In genomic region chr7:141292583-141293388, GRCm38 (mm10) we compare ENCODE assay signal across 10 mouse cellular contexts. TPM values are rescaled to one million over a fixed set of nuclear protein-coding genes. Genes with fewer than 3 reads are reported as not detected.
A peak's percentile ranks its signal among the peaks of the same experiment; 100 is the strongest.
DNase-seq lines count a peak whose midpoint lies in the region; ATAC-seq lines count a peak whose summit lies in the region.
"Had no signal": no experiment of that assay in that cellular context is flagged by ENCODE, and none has a peak within 500 bp of the region (broad histone marks: within the 10 kb centered on the region; RNA-seq: fewer than 3 reads in every experiment).

No protein-coding gene starts in this region.

- H3K36me3 ChIP-seq in kidney, embryonic 15.5 days, result peaks cover 12% of the 10 kb centered on the region
- H3K36me3 ChIP-seq in embryonic facial prominence, embryonic 12.5 days, result 0 out of 2 replicates have a peak, but pooled peaks cover 9% of the 10 kb centered on the region
- H3K36me3 ChIP-seq in limb, embryonic 10.5 days, result peaks cover 14% of the 10 kb centered on the region

- ATAC-seq in kidney, embryonic 15.5 days (replicated peaks; ENCODE audit: low FRiP score), result no peak
- ATAC-seq in embryonic facial prominence, embryonic 12.5 days (ENCODE audit: insufficient number of reproducible peaks, insufficient read depth, low FRiP score, low TSS enrichment), result no peak
- no peak for ATAC-seq in megakaryocyte, adult 5-6 weeks (ENCODE audit: poor library complexity, severe bottlenecking)
- no peak for ATAC-seq in frontal cortex, adult (ENCODE audit: low TSS enrichment)

- peak overlapping the region; percentile 95 for H3K4me2 ChIP-seq in kidney, embryonic 15.5 days
- H3K4me2 ChIP-seq in embryonic facial prominence, embryonic 12.5 days (replicated peaks), result peak overlapping the region; percentile 96

- H3K9me3 ChIP-seq in kidney, embryonic 15.5 days (replicated peaks), result no peaks in the 10 kb centered on the region
- H3K9me3 ChIP-seq in embryonic facial prominence, embryonic 12.5 days, result no peaks in the 10 kb centered on the region
- no peaks in the 10 kb centered on the region for H3K9me3 ChIP-seq in limb, embryonic 10.5 days (replicated peaks)

- H3K27me3 ChIP-seq in kidney, embryonic 15.5 days, result peaks cover 62% of the 10 kb centered on the region
- peaks cover 57% of the 10 kb centered on the region for H3K27me3 ChIP-seq in embryonic facial prominence, embryonic 12.5 days
- H3K27me3 ChIP-seq in limb, embryonic 10.5 days (ENCODE audit: low read depth, poor library complexity, severe bottlenecking), result peaks cover 74% of the 10 kb centered on the region

- H3K27ac ChIP-seq in kidney, embryonic 15.5 days, result no peak overlapping the region
- H3K27ac ChIP-seq in embryonic facial prominence, embryonic 12.5 days, result no peak overlapping the region
- H3K27ac ChIP-seq in limb, embryonic 10.5 days, result peak overlapping the region; percentile 84; the same call in 1 of the 2 replicates

- DNase-seq in kidney, adult 8-10 months, result no peak
- DNase-seq in limb, embryonic 10.5 days (ENCODE audit: low spot score), result peak; percentile 54
- DNase-seq in retina, adult 2 months (ENCODE audit: low read depth, low spot score), result peak; percentile 87
- DNase-seq in adipocyte (ENCODE audit: low spot score), result no peak
- DNase-seq: kidney, postnatal 36 days; lung, postnatal 36 days had no signal

- peak overlapping the region; percentile 37; the same call in 1 of the 2 replicates for H3K9ac ChIP-seq in kidney, embryonic 15.5 days
- H3K9ac ChIP-seq in embryonic facial prominence, embryonic 12.5 days, result peak overlapping the region; percentile 65; the same call in 1 of the 2 replicates

- peak overlapping the region; percentile 54 for H3K4me3 ChIP-seq in kidney, embryonic 15.5 days (replicated peaks)
- H3K4me3 ChIP-seq in embryonic facial prominence, embryonic 12.5 days, result peak overlapping the region; percentile 54
- H3K4me3 ChIP-seq in limb, embryonic 10.5 days, result peak overlapping the region; percentile 65

- peaks cover 33% of the 10 kb centered on the region for H3K4me1 ChIP-seq in kidney, embryonic 15.5 days
- peaks cover 30% of the 10 kb centered on the region for H3K4me1 ChIP-seq in embryonic facial prominence, embryonic 12.5 days
- peaks cover 31% of the 10 kb centered on the region for H3K4me1 ChIP-seq in limb, embryonic 10.5 days

- WGBS in kidney, embryonic 15.5 days, result 45% methylated on average over 15 of the region's 15 CpGs
- 26% methylated on average over 15 of the region's 15 CpGs for WGBS in embryonic facial prominence, embryonic 12.5 days
- 42% methylated on average over 15 of the region's 15 CpGs for WGBS in limb, embryonic 10.5 days

RNA-seq across cellular contexts. Expression of gene Drd4, which starts 1.0 kb away (rescaled TPM):
- polyA plus RNA-seq in kidney, embryonic 15.5 days (2015; fragmentation: Nextera tagmentation; extraction: Ambion mirVana), result 1.4 and 1.8 TPM in 2 replicates
- 1.7 and 2.3 TPM in 2 replicates for polyA plus RNA-seq in embryonic facial prominence, embryonic 12.5 days (2016; fragmentation: Nextera tagmentation; extraction: Ambion mirVana)
- polyA plus RNA-seq in limb, embryonic 10.5 days (2016; fragmentation: Nextera tagmentation; extraction: Ambion mirVana), result 0.68 and 0.93 TPM in 2 replicates
- not detected in 2 replicates for total RNA-seq in megakaryocyte, adult 5-6 weeks (2015)
- total RNA-seq in megakaryocyte, adult 5-6 weeks (2017), result not detected in 2 replicates

RNA-seq across cellular contexts. Expression of gene Sct, which starts 13.9 kb away (rescaled TPM):
- polyA plus RNA-seq in kidney, embryonic 15.5 days (2015; fragmentation: Nextera tagmentation; extraction: Ambion mirVana), result 41.1 and 43.5 TPM in 2 replicates
- polyA plus RNA-seq in embryonic facial prominence, embryonic 12.5 days (2016; fragmentation: Nextera tagmentation; extraction: Ambion mirVana), result 4.0 and 5.0 TPM in 2 replicates
- polyA plus RNA-seq in limb, embryonic 10.5 days (2016; fragmentation: Nextera tagmentation; extraction: Ambion mirVana), result 9.7 and 11.3 TPM in 2 replicates
- total RNA-seq in megakaryocyte, adult 5-6 weeks (2015), result not detected in 2 replicates
- not detected in 2 replicates for total RNA-seq in megakaryocyte, adult 5-6 weeks (2017)

RNA-seq across cellular contexts. Expression of gene Cdhr5, which starts 16.2 kb away (rescaled TPM):
- 8.2 and 8.6 TPM in 2 replicates for polyA plus RNA-seq in kidney, embryonic 15.5 days (2015; fragmentation: Nextera tagmentation; extraction: Ambion mirVana)
- polyA plus RNA-seq in embryonic facial prominence, embryonic 12.5 days (2016; fragmentation: Nextera tagmentation; extraction: Ambion mirVana), result not detected in 2 replicates
- 0.19 TPM in 1 of 2 replicates, not detected in the other for polyA plus RNA-seq in limb, embryonic 10.5 days (2016; fragmentation: Nextera tagmentation; extraction: Ambion mirVana)
- total RNA-seq in megakaryocyte, adult 5-6 weeks (2015), result not detected in 2 replicates
- not detected in 2 replicates for total RNA-seq in megakaryocyte, adult 5-6 weeks (2017)

RNA-seq across cellular contexts. Expression of gene Irf7, which starts 26.5 kb away (rescaled TPM):
- 3.5 and 3.8 TPM in 2 replicates for polyA plus RNA-seq in kidney, embryonic 15.5 days (2015; fragmentation: Nextera tagmentation; extraction: Ambion mirVana)
- polyA plus RNA-seq in embryonic facial prominence, embryonic 12.5 days (2016; fragmentation: Nextera tagmentation; extraction: Ambion mirVana), result 0.99 and 1.1 TPM in 2 replicates
- 0.50 and 0.73 TPM in 2 replicates for polyA plus RNA-seq in limb, embryonic 10.5 days (2016; fragmentation: Nextera tagmentation; extraction: Ambion mirVana)
- 42.6 and 50.5 TPM in 2 replicates for total RNA-seq in megakaryocyte, adult 5-6 weeks (2015)
- 60.6 and 65.6 TPM in 2 replicates for total RNA-seq in megakaryocyte, adult 5-6 weeks (2017)

RNA-seq across cellular contexts. Expression of gene Deaf1, which starts 34.7 kb away (rescaled TPM):
- 68.2 and 81.1 TPM in 2 replicates for polyA plus RNA-seq in kidney, embryonic 15.5 days (2015; fragmentation: Nextera tagmentation; extraction: Ambion mirVana)
- 75.4 and 83.4 TPM in 2 replicates for polyA plus RNA-seq in embryonic facial prominence, embryonic 12.5 days (2016; fragmentation: Nextera tagmentation; extraction: Ambion mirVana)
- 44.1 and 59.5 TPM in 2 replicates for polyA plus RNA-seq in limb, embryonic 10.5 days (2016; fragmentation: Nextera tagmentation; extraction: Ambion mirVana)
- total RNA-seq in megakaryocyte, adult 5-6 weeks (2015), result 36.1 and 36.5 TPM in 2 replicates
- 11.4 and 14.6 TPM in 2 replicates for total RNA-seq in megakaryocyte, adult 5-6 weeks (2017)

Comparison
In these comparisons a context has a peak if more than half of its experiments do, and no peak if none do; other contexts are left out.
1. DNase-seq: peak in limb, embryonic 10.5 days (single experiment) and retina, adult 2 months (single experiment); none in kidney, adult 8-10 months (0 of 2) and adipocyte (single experiment).
2. Peak in every context shown above with its lines, with median percentiles within 50 percentile points of each other: H3K4me3 ChIP-seq.